8 mouse cellular contexts compared by ENCODE assay signal in genomic region chr5:76183750-76184261, GRCm38 (mm10). TPM values are rescaled to one million over a fixed set of nuclear protein-coding genes. Genes with fewer than 3 reads are reported as not detected.
DNase-seq lines count a peak whose midpoint lies in the region; ATAC-seq and TF ChIP-seq lines count a peak whose summit lies in the region.

Gene Tmem165, plus strand, starts transcription at chr5:76183880.

- no peaks in the 10 kb centered on the region for H3K9me3 ChIP-seq in CH12.LX (replicated peaks; ENCODE audit: low read length)
- H3K9me3 ChIP-seq in forebrain, embryonic 12.5 days = no peaks in the 10 kb centered on the region
- no peaks in the 10 kb centered on the region for H3K9me3 ChIP-seq in heart, postnatal 0 days (replicated peaks; ENCODE audit: control insufficient read depth, low read length)
- H3K9me3 ChIP-seq in liver, embryonic 16.5 days (replicated peaks; ENCODE audit: control insufficient read depth, low read length) = no peaks in the 10 kb centered on the region
- no peaks in the 10 kb centered on the region for H3K9me3 ChIP-seq in neural tube, embryonic 13.5 days

- under 1% methylated on average over 57 of the region's 62 CpGs for WGBS in forebrain, embryonic 12.5 days
- WGBS in heart, postnatal 0 days = under 1% methylated on average over 59 of the region's 62 CpGs
- WGBS in liver, embryonic 16.5 days (ENCODE audit: insufficient replicate concordance) = under 1% methylated on average over 54 of the region's 62 CpGs
- under 1% methylated on average over 60 of the region's 62 CpGs for WGBS in neural tube, embryonic 13.5 days

- peak; percentile 87 for DNase-seq in CH12.LX (ENCODE audit: extremely low read depth)
- peak; percentile 83 for DNase-seq in c-Kit-positive CD71-positive TER-119-negative erythroid progenitor cells, embryonic 14.5 days (ENCODE audit: low read depth)
- peak; percentile 89 for DNase-seq in heart, postnatal 0 days (ENCODE audit: low spot score)
- peak; percentile 95 to 97 for DNase-seq in kidney, postnatal 4 days

- ATAC-seq in forebrain, embryonic 12.5 days (ENCODE audit: low FRiP score) = peak; percentile 98
- peak; percentile 95 for ATAC-seq in heart, postnatal 0 days (ENCODE audit: insufficient read depth, low read depth)
- peak; percentile 97 for ATAC-seq in liver, embryonic 16.5 days (ENCODE audit: low read depth)
- ATAC-seq in neural tube, embryonic 13.5 days (ENCODE audit: low read depth) = peak; percentile 98

- in situ Hi-C loops in CH12.LX (cut with MboI; ENCODE audit: low pct_ligation_motif_present, low pct_unique_long_range_greater_than_20kb, low sequenced_read_pairs) = no loop called here

- TF ChIP-seq RAD21 in CH12.LX (IDR thresholded peaks at IDR 0.05; ENCODE audit: low read depth, low read length) = no peak

- TF ChIP-seq EP300 in CH12.LX (IDR thresholded peaks at IDR 0.05; ENCODE audit: low read length) = no peak
- no peak for TF ChIP-seq EP300 in heart, postnatal 0 days (IDR thresholded peaks at IDR 0.05; ENCODE audit: low read depth)

- peaks cover 27% of the 10 kb centered on the region for H3K79me2 ChIP-seq in CH12.LX (replicated peaks; ENCODE audit: control insufficient read depth, extremely low read depth, insufficient read depth, poor library complexity, severe bottlenecking)

- peaks cover 8% of the 10 kb centered on the region for H3K27me3 ChIP-seq in CH12.LX (replicated peaks)
- H3K27me3 ChIP-seq in forebrain, embryonic 12.5 days = 0 out of 2 replicates have a peak, but pooled peaks cover 10% of the 10 kb centered on the region
- H3K27me3 ChIP-seq in heart, postnatal 0 days (ENCODE audit: control insufficient read depth, insufficient read depth, low read length) = no peaks in the 10 kb centered on the region
- no peaks in the 10 kb centered on the region for H3K27me3 ChIP-seq in liver, embryonic 16.5 days (ENCODE audit: control insufficient read depth, insufficient read depth, low read depth, low read length)
- no peaks in the 10 kb centered on the region for H3K27me3 ChIP-seq in neural tube, embryonic 13.5 days
- no peaks in the 10 kb centered on the region for H3K27me3 ChIP-seq in testis, adult 2 months (ENCODE audit: control insufficient read depth, insufficient read depth, low read length)

- peaks cover 0 to 12% of the 10 kb centered on the region in 2 experiments for H3K36me3 ChIP-seq in CH12.LX (replicated peaks in 1 of 2; ENCODE audit: control insufficient read depth in 1 of 2, insufficient read depth in 1 of 2, low read length in 1 of 2)
- 0 out of 2 replicates have a peak, but pooled peaks cover 4% of the 10 kb centered on the region for H3K36me3 ChIP-seq in forebrain, embryonic 12.5 days (replicated peaks)
- no peaks in the 10 kb centered on the region for H3K36me3 ChIP-seq in heart, postnatal 0 days (replicated peaks; ENCODE audit: control insufficient read depth, insufficient read depth, low read length)
- no peaks in the 10 kb centered on the region for H3K36me3 ChIP-seq in liver, embryonic 16.5 days (ENCODE audit: control insufficient read depth, insufficient read depth)
- H3K36me3 ChIP-seq in neural tube, embryonic 13.5 days = peaks cover 6% of the 10 kb centered on the region; the same call in 1 of the 2 replicates
- H3K36me3 ChIP-seq in testis, adult 2 months (ENCODE audit: control insufficient read depth, insufficient read depth, low read length) = no peaks in the 10 kb centered on the region

- TF ChIP-seq CTCF in CH12.LX (conservative IDR thresholded peaks at IDR 0.05 in 1 of 2, IDR thresholded peaks at IDR 0.05 in 1 of 2; ENCODE audit: low read depth in 2 of 2, low read length in 2 of 2) = no peak
- no peak for TF ChIP-seq CTCF in heart, postnatal 0 days (IDR thresholded peaks at IDR 0.05; ENCODE audit: low read depth)
- no peak for TF ChIP-seq CTCF in testis, adult 2 months (IDR thresholded peaks at IDR 0.05; ENCODE audit: control insufficient read depth, insufficient read depth, insufficient replicate concordance, low read depth, low read length)

- peaks cover 3 to 35% of the 10 kb centered on the region in 2 experiments; a peak in 2 of 4 replicates for H3K4me1 ChIP-seq in CH12.LX (ENCODE audit: control insufficient read depth in 1 of 2, insufficient read depth in 2 of 2)
- peaks cover 16% of the 10 kb centered on the region for H3K4me1 ChIP-seq in forebrain, embryonic 12.5 days
- peaks cover 18% of the 10 kb centered on the region for H3K4me1 ChIP-seq in heart, postnatal 0 days (ENCODE audit: control insufficient read depth, insufficient read depth)
- peaks cover 28% of the 10 kb centered on the region for H3K4me1 ChIP-seq in liver, embryonic 16.5 days (ENCODE audit: control insufficient read depth, low read depth, low read length)
- peaks cover 38% of the 10 kb centered on the region for H3K4me1 ChIP-seq in neural tube, embryonic 13.5 days (replicated peaks)
- H3K4me1 ChIP-seq in testis, adult 2 months (ENCODE audit: control insufficient read depth, insufficient read depth, low read length) = peaks cover 5% of the 10 kb centered on the region

- peak within 1 kb of the TSS; percentile 80 to 89 (median 83) for H3K4me3 ChIP-seq in CH12.LX (replicated peaks in 1 of 3; ENCODE audit: low read depth in 2 of 3, low read length in 2 of 3, poor library complexity in 1 of 3)
- H3K4me3 ChIP-seq in forebrain, embryonic 12.5 days (replicated peaks) = peak within 1 kb of the TSS; percentile 92
- peak within 1 kb of the TSS; percentile 66 for H3K4me3 ChIP-seq in heart, postnatal 0 days (ENCODE audit: low read depth, low read length)
- H3K4me3 ChIP-seq in liver, embryonic 16.5 days (ENCODE audit: low read depth, low read length) = peak within 1 kb of the TSS; percentile 91
- H3K4me3 ChIP-seq in neural tube, embryonic 13.5 days = peak within 1 kb of the TSS; percentile 96
- peak within 1 kb of the TSS; percentile 98 for H3K4me3 ChIP-seq in testis, adult 2 months (ENCODE audit: control insufficient read depth, low read depth, low read length)

- peak within 1 kb of the TSS; percentile 97 for H3K4me2 ChIP-seq in CH12.LX (ENCODE audit: insufficient read depth, low read depth, poor library complexity, severe bottlenecking)
- H3K4me2 ChIP-seq in forebrain, embryonic 12.5 days = peak within 1 kb of the TSS; percentile 75
- peak within 1 kb of the TSS; percentile 80 for H3K4me2 ChIP-seq in heart, postnatal 0 days (ENCODE audit: low read depth, low read length)
- peak within 1 kb of the TSS; percentile 91 for H3K4me2 ChIP-seq in liver, embryonic 16.5 days (ENCODE audit: low read depth, low read length)
- peak within 1 kb of the TSS; percentile 79 for H3K4me2 ChIP-seq in neural tube, embryonic 13.5 days

- dilution Hi-C loops in CH12.LX (cut with MboI; ENCODE audit: extremely low pct_ligation_motif_present, extremely low pct_unique_long_range_greater_than_20kb, low sequenced_read_pairs) = no loop called here

- peak within 1 kb of the TSS; percentile 74 for H3K9ac ChIP-seq in CH12.LX (ENCODE audit: insufficient read depth, low read depth)
- H3K9ac ChIP-seq in forebrain, embryonic 12.5 days = peak within 1 kb of the TSS; percentile 96
- peak within 1 kb of the TSS; percentile 75 for H3K9ac ChIP-seq in heart, postnatal 0 days (replicated peaks; ENCODE audit: low read depth, low read length)
- peak within 1 kb of the TSS; percentile 89 for H3K9ac ChIP-seq in liver, embryonic 16.5 days (ENCODE audit: low read depth, low read length)
- peak within 1 kb of the TSS; percentile 98 for H3K9ac ChIP-seq in neural tube, embryonic 13.5 days

- TF ChIP-seq POLR2A in CH12.LX (IDR thresholded peaks at IDR 0.05; ENCODE audit: low read depth, low read length) = peak; percentile 91
- TF ChIP-seq POLR2A in testis, adult 2 months (IDR thresholded peaks at IDR 0.05; ENCODE audit: control insufficient read depth, low read depth, low read length) = peak; percentile 96

- peak within 1 kb of the TSS; percentile 60 for H3K27ac ChIP-seq in CH12.LX (ENCODE audit: insufficient read depth, low read depth)
- H3K27ac ChIP-seq in forebrain, embryonic 12.5 days = peak within 1 kb of the TSS; percentile 97
- H3K27ac ChIP-seq in heart, postnatal 0 days (ENCODE audit: low read depth) = peak within 1 kb of the TSS; percentile 91
- H3K27ac ChIP-seq in liver, embryonic 16.5 days (ENCODE audit: low read length) = peak within 1 kb of the TSS; percentile 84
- H3K27ac ChIP-seq in neural tube, embryonic 13.5 days (replicated peaks) = peak within 1 kb of the TSS; percentile 94
- H3K27ac ChIP-seq in testis, adult 2 months (ENCODE audit: control insufficient read depth, insufficient read depth, low read depth, low read length) = peak within 1 kb of the TSS; percentile 97

TF ChIP-seq in CH12.LX, 34 proteins besides CTCF, POLR2A, EP300 and RAD21 (continues in another document):
- TF ChIP-seq ELF1 (IDR thresholded peaks at IDR 0.05; ENCODE audit: low read depth, low read length) = peak; percentile 54; the same call in 1 of the 2 replicates
- no peak for TF ChIP-seq JUND (conservative IDR thresholded peaks at IDR 0.05; ENCODE audit: low read depth, low read length)
- TF ChIP-seq MYC (IDR thresholded peaks at IDR 0.05; ENCODE audit: low read depth, low read length) = no peak
- TF ChIP-seq MAX (IDR thresholded peaks at IDR 0.05; ENCODE audit: low read length) = peak; percentile 53; the same call in 1 of the 2 replicates
- peak; percentile 43; the same call in 1 of the 2 replicates for TF ChIP-seq MXI1 (IDR thresholded peaks at IDR 0.05; ENCODE audit: low read depth, low read length)
- TF ChIP-seq RCOR1 (conservative IDR thresholded peaks at IDR 0.05; ENCODE audit: low read depth, low read length) = no peak
- peak; percentile 56; the same call in 1 of the 2 replicates for TF ChIP-seq TBP (conservative IDR thresholded peaks at IDR 0.05; ENCODE audit: low read depth, low read length)
- TF ChIP-seq ZMIZ1 (IDR thresholded peaks at IDR 0.05; ENCODE audit: low read depth, low read length) = peak; percentile 61; the same call in 1 of the 2 replicates
- TF ChIP-seq POLR2AphosphoS2 (IDR thresholded peaks at IDR 0.05; ENCODE audit: low read depth, low read length) = peak; percentile 46; the same call in 1 of the 2 replicates
- TF ChIP-seq NELFE (IDR thresholded peaks at IDR 0.05; ENCODE audit: low read depth, low read length) = peak; percentile 81
- peak; percentile 73 for TF ChIP-seq TCF12 (IDR thresholded peaks at IDR 0.05; ENCODE audit: low read depth, low read length)
- TF ChIP-seq GABPA (IDR thresholded peaks at IDR 0.05; ENCODE audit: insufficient replicate concordance, low read depth, low read length) = no peak

RNA-seq across cellular contexts. Expression of gene Tmem165, which starts in this region (rescaled TPM):
- 64.2 and 70.8 TPM in 2 replicates for total RNA-seq in CH12.LX (2012; rRNA removed)
- total RNA-seq in CH12.LX (2014; rRNA removed) = 144 and 161 TPM in 2 replicates
- 96.0 and 96.2 TPM in 2 replicates for polyA plus RNA-seq in CH12.LX (2012; ENCODE audit: insufficient read length, low read depth)
- 85.3 and 88.6 TPM in 2 replicates for polyA plus RNA-seq in forebrain, embryonic 12.5 days (2016; fragmentation: Nextera tagmentation; extraction: Ambion mirVana)
- 81.9 and 108 TPM in 2 replicates for total RNA-seq in heart, postnatal 0 days (2014; rRNA removed; ENCODE audit: low replicate concordance)
- 46.4 and 48.9 TPM in 2 replicates for polyA plus RNA-seq in heart, postnatal 0 days (2015; fragmentation: Nextera tagmentation; extraction: Ambion mirVana)
- polyA plus RNA-seq in liver, embryonic 16.5 days (2015; fragmentation: Nextera tagmentation; extraction: Ambion mirVana) = 18.9 and 20.4 TPM in 2 replicates
- polyA plus RNA-seq in neural tube, embryonic 13.5 days (2015; fragmentation: Nextera tagmentation; extraction: Ambion mirVana) = 58.6 and 62.3 TPM in 2 replicates
- 25.8 and 28.9 TPM in 2 replicates for polyA plus RNA-seq in testis, adult 2 months (2012; rRNA removed)

Comparison
In these comparisons a context has a peak if more than half of its experiments do, and no peak if none do; other contexts are left out.
1. Peak in every context shown above with its lines: DNase-seq, ATAC-seq, H3K4me3 ChIP-seq and H3K27ac ChIP-seq.